Mouse (Mus musculus) G1E (cell line): ENCODE data around the gene Eif2b5. TPM values are rescaled to one million over a fixed set of nuclear protein-coding genes. Genes with fewer than 3 reads are reported as not detected.
A peak's percentile ranks its signal among the peaks of the same experiment; 100 is the strongest.

Experiments used
- ATAC-seq: 2 replicates; pipeline ENCODE4 v1.8.0; 2016; ENCODE audit warnings: mild to moderate bottlenecking; ENCODE audit not compliant: insufficient number of reproducible peaks, poor library complexity, low FRiP score, severe bottlenecking; ENCODE audit errors: extremely low read depth
- DNase-seq: peaks from one replicate; pipeline ENCODE4 v3.0.0; 2012; ENCODE audit warnings: low spot score
- H3K27me3 ChIP-seq: 2 replicates; pipeline ENCODE4 v1.6.1; 2012; ENCODE audit warnings: mild to moderate bottlenecking, low read length, inconsistent platforms; ENCODE audit not compliant: insufficient read depth
- H3K36me3 ChIP-seq: replicated peaks from 2 replicates; pipeline ENCODE3; 2012; ENCODE audit warnings: mild to moderate bottlenecking, inconsistent platforms
- H3K4me1 ChIP-seq: 2 replicates; pipeline ENCODE4 v1.6.1; 2012; ENCODE audit warnings: low read depth, low read length, inconsistent platforms, mixed read lengths; ENCODE audit not compliant: insufficient read depth
- H3K4me3 ChIP-seq: 2 replicates; pipeline ENCODE4 v1.5.1; 2012; ENCODE audit warnings: low read depth, mild to moderate bottlenecking, inconsistent platforms, low read length, moderate library complexity, mixed read lengths
- H3K9me3 ChIP-seq: replicated peaks from 2 replicates; pipeline ENCODE4 v1.6.1; 2012; ENCODE audit warnings: inconsistent platforms
- CTCF ChIP-seq: IDR thresholded peaks from 2 replicates; pipeline ENCODE4 v1.5.1; 2012; ENCODE audit warnings: low read depth, low read length, inconsistent platforms, mixed read lengths
- GATA1 ChIP-seq: IDR thresholded peaks from 2 replicates; pipeline ENCODE4 v1.6.1; 2012; ENCODE audit warnings: borderline replicate concordance, low read length, inconsistent platforms, mixed read lengths
- GATA2 ChIP-seq: IDR thresholded peaks from 2 replicates; pipeline ENCODE4 v1.6.1; 2012; ENCODE audit warnings: low read depth, low read length, inconsistent platforms, borderline replicate concordance
- POLR2AphosphoS5 ChIP-seq: IDR thresholded peaks from 2 replicates; pipeline ENCODE4 v1.6.1; 2012; ENCODE audit warnings: low read depth, low read length, inconsistent platforms; ENCODE audit not compliant: insufficient replicate concordance
- TAL1 ChIP-seq: conservative IDR thresholded peaks from 2 replicates; pipeline ENCODE4 v1.6.1; 2012; ENCODE audit warnings: low read depth, low read length, inconsistent platforms, mixed read lengths
- polyA plus RNA-seq: library from polyadenylated mRNA; stranded (reverse); fragments of >175 nt; gene quantifications from 2 replicates; pipeline ENCODE4 v1.2.3, GENCODE M21; 2012
- total RNA-seq, 2 experiments: library from RNA; stranded (forward) in 1 of 2; stranded (reverse) in 1 of 2; fragments of 200-1000 nt in 1 of 2; fragments of >200 nt in 1 of 2; fragmentation: Nextera tagmentation in 1 of 2; gene quantifications; 2 replicates each; pipeline ENCODE4 v1.2.3; 2014 to 2017

Gene Eif2b5
- total and polyA plus RNA-seq, 3 experiments, result 25.5 to 105 (median 40.5) TPM

- DNase-seq (peak; percentile 25), ATAC-seq (no peak)
- peaks cover 72% of the 10 kb centered on the region for H3K36me3 ChIP-seq
- H3K4me1 ChIP-seq, result peaks cover 48% of the 10 kb centered on the region
- no peaks in the 10 kb centered on the region for H3K9me3 ChIP-seq
- TF ChIP-seq GATA1, result no peak
- no peak for TF ChIP-seq TAL1
- TF ChIP-seq GATA2, result no peak
- no peak for TF ChIP-seq CTCF
- TF ChIP-seq POLR2AphosphoS5, result no peak
- no peaks in the 10 kb centered on the region for H3K27me3 ChIP-seq
- no peak overlapping the region for H3K4me3 ChIP-seq
Observed at GRCm38 (mm10) chr16:20539649-20540048, 41.0 kb downstream of the Eif2b5 start.

- peaks cover 80% of the 10 kb centered on the region for H3K36me3 ChIP-seq
- DNase-seq (no peak), ATAC-seq (peak; percentile 69)
- no peak overlapping the region for H3K4me3 ChIP-seq
- no peaks in the 10 kb centered on the region for H3K27me3 ChIP-seq
- TF ChIP-seq GATA1, result no peak
- no peak for TF ChIP-seq TAL1
- TF ChIP-seq CTCF, result no peak
- no peak for TF ChIP-seq POLR2AphosphoS5
- no peak for TF ChIP-seq GATA2
- H3K4me1 ChIP-seq, result peaks cover 47% of the 10 kb centered on the region
- H3K9me3 ChIP-seq, result no peaks in the 10 kb centered on the region
Observed at GRCm38 (mm10) chr16:20540438-20540837, 41.8 kb downstream of the Eif2b5 start.

- H3K36me3 ChIP-seq, result peaks cover 68% of the 10 kb centered on the region
- H3K4me3 ChIP-seq, result no peak overlapping the region
Observed at GRCm38 (mm10) chr16:20545696-20546095, 47.1 kb downstream of the Eif2b5 start.

GRCm38 (mm10) chr16:20547423-20547822 lies 48.8 kb downstream of the Eif2b5 start:
- TF ChIP-seq GATA1, result no peak
- no peak for TF ChIP-seq GATA2
- TF ChIP-seq CTCF, result no peak
- TF ChIP-seq POLR2AphosphoS5, result no peak
- TF ChIP-seq TAL1, result no peak
- Histone ChIP-seq H3K9me3 (no peaks in the 10 kb centered on the region), H3K4me1 (peaks cover 50% of the 10 kb centered on the region), H3K27me3 (no peaks in the 10 kb centered on the region), H3K4me3 (peak overlapping the region; percentile 82; the same call in 1 of the 2 replicates), H3K36me3 (peaks cover 67% of the 10 kb centered on the region)
- DNase-seq (no peak), ATAC-seq (no peak)

More at GRCm38 (mm10) chr16:20545696-20546095, 47.1 kb downstream of the Eif2b5 start:
- Histone ChIP-seq H3K9me3 (no peaks in the 10 kb centered on the region), H3K27me3 (no peaks in the 10 kb centered on the region), H3K4me1 (peaks cover 47% of the 10 kb centered on the region)
- TF ChIP-seq TAL1 (no peak), GATA2 (no peak), GATA1 (no peak), POLR2AphosphoS5 (no peak), CTCF (no peak)
- DNase-seq (no peak), ATAC-seq (no peak)

- ATAC-seq, result peak; percentile 97
Observed at GRCm38 (mm10) chr16:20548096-20548948, 49.7 kb downstream of the Eif2b5 start, which contains the start of gene Abcf3. Abcf3 (plus strand) TSS chr16:20548577.

GRCm38 (mm10) chr16:20549161-20549560 lies 50.5 kb downstream of the Eif2b5 start:
- no peaks in the 10 kb centered on the region for H3K27me3 ChIP-seq
- H3K9me3 ChIP-seq, result no peaks in the 10 kb centered on the region
- peaks cover 69% of the 10 kb centered on the region for H3K36me3 ChIP-seq
- DNase-seq (no peak), ATAC-seq (no peak)
- peak overlapping the region; percentile 82 for H3K4me3 ChIP-seq
- TF ChIP-seq TAL1, result no peak
- TF ChIP-seq GATA2, result no peak
- no peak for TF ChIP-seq CTCF
- H3K4me1 ChIP-seq, result peaks cover 53% of the 10 kb centered on the region

More at GRCm38 (mm10) chr16:20548096-20548948, 49.7 kb downstream of the Eif2b5 start, which contains the start of gene Abcf3:
- H3K4me1 ChIP-seq, result peaks cover 53% of the 10 kb centered on the region
- peak; percentile 97 for DNase-seq
- peaks cover 68% of the 10 kb centered on the region for H3K36me3 ChIP-seq
- H3K4me3 ChIP-seq, result peak within 1 kb of the TSS; percentile 82
- no peaks in the 10 kb centered on the region for H3K27me3 ChIP-seq
- H3K9me3 ChIP-seq, result no peaks in the 10 kb centered on the region
- TF ChIP-seq POLR2AphosphoS5 (no peak), TAL1 (no peak)
